Mouse (Mus musculus): ENCODE measurements around the gene Phtf2.

DNA sequence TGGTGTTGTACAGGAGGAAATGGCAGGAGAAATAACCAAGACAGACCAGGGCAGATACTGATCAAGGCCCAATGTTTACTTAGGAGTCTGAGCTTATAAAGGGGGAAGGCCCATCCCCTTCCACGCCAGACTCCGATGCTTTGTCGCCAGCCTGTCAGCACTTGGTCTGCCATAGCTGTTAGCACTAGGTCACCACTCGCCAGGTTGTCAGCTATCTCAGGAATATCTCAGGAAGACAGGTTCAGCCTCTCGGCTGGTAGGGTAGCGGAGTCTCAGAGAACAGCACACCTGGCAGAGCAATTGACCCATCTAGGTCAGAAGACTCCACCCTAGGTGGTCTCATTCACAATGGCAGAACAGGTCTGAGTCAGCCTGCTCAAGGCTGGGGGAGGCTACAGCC lies 140.7 kb downstream of the Phtf2 start:
- TF ChIP-seq CTCF (IDR thresholded peaks at IDR 0.05; ENCODE audit: borderline replicate concordance, insufficient read depth, low read depth, low read length), result no peak
- no peak for TF ChIP-seq POLR2A (IDR thresholded peaks at IDR 0.05; ENCODE audit: borderline replicate concordance, insufficient read depth, low read length)

Measured in cerebellum, adult 2 months (tissue).